Mouse (Mus musculus): ENCODE results near the gene Malrd1. TPM values are rescaled to one million over a fixed set of nuclear protein-coding genes. Genes with fewer than 3 reads are reported as not detected.

The Malrd1 gene
- polyA plus RNA-seq (2012; rRNA removed) = 0.03 and 0.07 TPM in 2 replicates

- no peak for DNase-seq
- Histone ChIP-seq H3K27me3 (ENCODE audit: control insufficient read depth, insufficient read depth, low read length) (no peaks in the 10 kb centered on the region), H3K4me3 (ENCODE audit: control insufficient read depth, insufficient read depth, low read length) (no peak within 1 kb of the TSS), H3K4me1 (replicated peaks; ENCODE audit: control insufficient read depth, insufficient read depth, low read length) (no peaks in the 10 kb centered on the region), H3K27ac (ENCODE audit: control insufficient read depth, insufficient read depth, low read length) (no peak within 1 kb of the TSS), H3K36me3 (ENCODE audit: control insufficient read depth, insufficient read depth, low read length) (no peaks in the 10 kb centered on the region)
- 83% methylated on average over 2 of the region's 2 CpGs for WGBS
- TF ChIP-seq CTCF (IDR thresholded peaks at IDR 0.05; ENCODE audit: borderline replicate concordance, control insufficient read depth, extremely low read depth, insufficient read depth, low read length, poor library complexity) = no peak
- no peak for TF ChIP-seq POLR2A (IDR thresholded peaks at IDR 0.05; ENCODE audit: control insufficient read depth, extremely low read depth, insufficient read depth, low read length, poor library complexity)
These were observed at the start of gene Malrd1 for GRCm38 (mm10) chr2:15526241-15526924. Gene Malrd1 (plus strand): TSS chr2:15526479.

- Histone ChIP-seq H3K4me3 (ENCODE audit: control insufficient read depth, insufficient read depth, low read length) (no peak overlapping the region), H3K27me3 (ENCODE audit: control insufficient read depth, insufficient read depth, low read length) (no peaks in the 10 kb centered on the region), H3K27ac (ENCODE audit: control insufficient read depth, insufficient read depth, low read length) (no peak overlapping the region), H3K36me3 (ENCODE audit: control insufficient read depth, insufficient read depth, low read length) (no peaks in the 10 kb centered on the region), H3K4me1 (replicated peaks; ENCODE audit: control insufficient read depth, insufficient read depth, low read length) (no peaks in the 10 kb centered on the region)
- WGBS = 87% methylated on average over 1 of the region's 1 CpGs
- no peak for DNase-seq
- TF ChIP-seq POLR2A (IDR thresholded peaks at IDR 0.05; ENCODE audit: control insufficient read depth, extremely low read depth, insufficient read depth, low read length, poor library complexity) = no peak
- no peak for TF ChIP-seq CTCF (IDR thresholded peaks at IDR 0.05; ENCODE audit: borderline replicate concordance, control insufficient read depth, extremely low read depth, insufficient read depth, low read length, poor library complexity)
These were observed 12.4 kb downstream of the Malrd1 start for GRCm38 (mm10) chr2:15538643-15539042.

GRCm38 (mm10) chr2:15613327-15613948, 87.2 kb downstream of the Malrd1 start:
- TF ChIP-seq CTCF (IDR thresholded peaks at IDR 0.05; ENCODE audit: borderline replicate concordance, control insufficient read depth, extremely low read depth, insufficient read depth, low read length, poor library complexity) (no peak), POLR2A (IDR thresholded peaks at IDR 0.05; ENCODE audit: control insufficient read depth, extremely low read depth, insufficient read depth, low read length, poor library complexity) (no peak)
- Histone ChIP-seq H3K27me3 (ENCODE audit: control insufficient read depth, insufficient read depth, low read length) (no peaks in the 10 kb centered on the region), H3K27ac (ENCODE audit: control insufficient read depth, insufficient read depth, low read length) (no peak overlapping the region), H3K4me3 (ENCODE audit: control insufficient read depth, insufficient read depth, low read length) (no peak overlapping the region), H3K36me3 (ENCODE audit: control insufficient read depth, insufficient read depth, low read length) (no peaks in the 10 kb centered on the region), H3K4me1 (replicated peaks; ENCODE audit: control insufficient read depth, insufficient read depth, low read length) (no peaks in the 10 kb centered on the region)
- 83% methylated on average over 4 of the region's 4 CpGs for WGBS
- no peak for DNase-seq

- no peak for DNase-seq
- H3K36me3 ChIP-seq (ENCODE audit: control insufficient read depth, insufficient read depth, low read length) = no peaks in the 10 kb centered on the region
- TF ChIP-seq POLR2A (IDR thresholded peaks at IDR 0.05; ENCODE audit: control insufficient read depth, extremely low read depth, insufficient read depth, low read length, poor library complexity) (no peak), CTCF (IDR thresholded peaks at IDR 0.05; ENCODE audit: borderline replicate concordance, control insufficient read depth, extremely low read depth, insufficient read depth, low read length, poor library complexity) (no peak)
- H3K4me1 ChIP-seq (replicated peaks; ENCODE audit: control insufficient read depth, insufficient read depth, low read length) = no peaks in the 10 kb centered on the region
- H3K27ac ChIP-seq (ENCODE audit: control insufficient read depth, insufficient read depth, low read length) = no peak overlapping the region
- WGBS = 89% methylated on average over 5 of the region's 5 CpGs
- no peaks in the 10 kb centered on the region for H3K27me3 ChIP-seq (ENCODE audit: control insufficient read depth, insufficient read depth, low read length)
- no peak overlapping the region for H3K4me3 ChIP-seq (ENCODE audit: control insufficient read depth, insufficient read depth, low read length)
These were observed 87.7 kb downstream of the Malrd1 start for GRCm38 (mm10) chr2:15614026-15614425.

GRCm38 (mm10) chr2:15635761-15636160, 109.5 kb downstream of the Malrd1 start:
- DNase-seq = no peak
- Histone ChIP-seq H3K4me1 (replicated peaks; ENCODE audit: control insufficient read depth, insufficient read depth, low read length) (no peaks in the 10 kb centered on the region), H3K27ac (ENCODE audit: control insufficient read depth, insufficient read depth, low read length) (no peak overlapping the region), H3K36me3 (ENCODE audit: control insufficient read depth, insufficient read depth, low read length) (no peaks in the 10 kb centered on the region), H3K27me3 (ENCODE audit: control insufficient read depth, insufficient read depth, low read length) (no peaks in the 10 kb centered on the region), H3K4me3 (ENCODE audit: control insufficient read depth, insufficient read depth, low read length) (no peak overlapping the region)
- WGBS = 91% methylated on average over 1 of the region's 1 CpGs
- no peak for TF ChIP-seq POLR2A (IDR thresholded peaks at IDR 0.05; ENCODE audit: control insufficient read depth, extremely low read depth, insufficient read depth, low read length, poor library complexity)
- TF ChIP-seq CTCF (IDR thresholded peaks at IDR 0.05; ENCODE audit: borderline replicate concordance, control insufficient read depth, extremely low read depth, insufficient read depth, low read length, poor library complexity) = no peak

DNA sequence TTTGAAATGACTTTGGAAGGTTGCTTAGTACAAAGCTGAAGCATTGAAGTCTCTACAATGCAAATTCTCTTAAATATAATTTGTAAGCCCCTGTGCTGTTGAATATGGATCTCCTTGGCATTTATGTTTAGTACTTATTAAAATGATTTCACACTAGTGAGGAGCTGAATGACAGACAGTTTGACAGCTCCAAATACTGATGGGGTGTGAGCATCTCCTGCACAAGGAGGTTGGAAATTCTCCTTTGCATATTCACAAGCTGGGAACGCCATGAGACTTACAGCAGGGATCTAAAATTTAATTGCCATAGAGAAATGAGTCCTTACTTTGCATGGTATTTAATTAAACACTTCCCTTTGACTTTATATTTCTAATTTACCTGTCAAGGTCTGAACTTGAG, 117.6 kb downstream of the Malrd1 start:
- Histone ChIP-seq H3K36me3 (ENCODE audit: control insufficient read depth, insufficient read depth, low read length) (no peaks in the 10 kb centered on the region), H3K27ac (ENCODE audit: control insufficient read depth, insufficient read depth, low read length) (no peak overlapping the region), H3K4me1 (replicated peaks; ENCODE audit: control insufficient read depth, insufficient read depth, low read length) (no peaks in the 10 kb centered on the region), H3K4me3 (ENCODE audit: control insufficient read depth, insufficient read depth, low read length) (no peak overlapping the region), H3K27me3 (ENCODE audit: control insufficient read depth, insufficient read depth, low read length) (no peaks in the 10 kb centered on the region)
- no peak for DNase-seq
- TF ChIP-seq POLR2A (IDR thresholded peaks at IDR 0.05; ENCODE audit: control insufficient read depth, extremely low read depth, insufficient read depth, low read length, poor library complexity) (no peak), CTCF (IDR thresholded peaks at IDR 0.05; ENCODE audit: borderline replicate concordance, control insufficient read depth, extremely low read depth, insufficient read depth, low read length, poor library complexity) (no peak)
- WGBS = 84% methylated on average over 1 of the region's 1 CpGs
